Mouse (Mus musculus): ENCODE results near the gene S100pbp. TPM values are rescaled to one million over a fixed set of nuclear protein-coding genes. Genes with fewer than 3 reads are reported as not detected.

S100pbp gene
- polyA plus RNA-seq (2015; fragmentation: Nextera tagmentation; extraction: Ambion mirVana): 10.9 and 11.8 TPM in 2 replicates

DNA sequence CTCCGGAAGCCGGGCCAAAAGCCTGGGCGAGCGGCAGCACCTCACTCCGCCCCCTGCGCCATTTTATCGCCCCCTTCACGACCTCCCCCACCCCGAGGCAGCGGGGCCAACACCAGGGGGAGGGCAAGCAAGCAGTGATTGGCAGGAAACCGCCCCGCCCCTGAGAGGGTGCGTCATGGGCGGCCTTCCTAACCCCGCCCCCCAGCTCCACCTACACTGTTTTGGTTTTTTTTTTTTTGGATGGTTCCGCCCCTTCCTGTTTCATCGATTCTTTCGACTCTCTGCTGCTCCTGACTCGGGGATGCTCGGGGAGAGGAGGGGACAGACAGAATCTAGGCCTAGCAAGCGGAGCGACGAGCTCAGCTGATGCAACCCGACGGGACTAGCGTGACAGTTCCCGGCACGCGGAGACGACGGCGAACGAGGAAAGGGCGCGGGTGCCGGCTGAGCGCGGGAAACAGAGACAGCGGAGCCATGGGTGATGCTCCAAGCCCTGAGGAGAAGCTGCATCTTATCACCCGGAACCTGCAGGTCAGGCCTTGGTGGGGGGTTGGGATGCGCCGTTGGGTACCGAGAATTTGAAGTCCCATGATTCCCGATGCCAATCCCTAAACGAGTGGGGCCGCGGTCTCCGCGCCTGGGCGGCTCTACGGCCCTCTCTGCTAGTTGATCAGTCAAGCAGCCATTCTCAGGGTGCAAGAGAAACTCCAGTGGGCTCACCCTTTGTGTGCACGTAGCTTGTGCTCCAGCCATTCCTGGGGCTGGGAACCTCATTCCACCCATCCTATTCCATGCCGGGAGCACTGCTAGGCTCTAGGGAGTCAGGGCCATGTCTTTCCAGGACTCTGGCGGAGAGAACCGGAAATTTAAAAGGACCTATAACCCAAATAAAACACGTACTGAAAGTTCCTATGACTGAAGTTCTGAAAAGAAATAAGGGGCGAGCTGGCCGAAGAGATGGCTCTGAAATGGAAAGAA is at the start of gene S100pbp, which contains the start of gene Yars:
TSS of gene S100pbp (minus strand) at position 186 of the 978 bp plus-strand sequence.
TSS of gene Yars (plus strand) at position 219 of the 978 bp plus-strand sequence.
- H3K9ac ChIP-seq (ENCODE audit: low read length): peak within 1 kb of the TSS; percentile 86
- H3K4me3 ChIP-seq (ENCODE audit: low read length): peak within 1 kb of the TSS; percentile 82
- ATAC-seq (replicated peaks; ENCODE audit: extremely low read depth, insufficient read depth, low FRiP score): peak; percentile 94
- no peaks in the 10 kb centered on the region for H3K9me3 ChIP-seq (replicated peaks; ENCODE audit: control insufficient read depth, low read length)
- peaks cover 21% of the 10 kb centered on the region for H3K4me1 ChIP-seq (ENCODE audit: control insufficient read depth, insufficient read depth, low read length)
- no peaks in the 10 kb centered on the region for H3K36me3 ChIP-seq (ENCODE audit: control insufficient read depth, insufficient read depth)
- WGBS: under 1% methylated on average over 53 of the region's 58 CpGs
- H3K27ac ChIP-seq (ENCODE audit: low read length): peak within 1 kb of the TSS; percentile 88
- H3K4me2 ChIP-seq (ENCODE audit: low read depth, low read length): peak within 1 kb of the TSS; percentile 83
- H3K27me3 ChIP-seq (ENCODE audit: control insufficient read depth, insufficient read depth, low read length): no peaks in the 10 kb centered on the region

DNA sequence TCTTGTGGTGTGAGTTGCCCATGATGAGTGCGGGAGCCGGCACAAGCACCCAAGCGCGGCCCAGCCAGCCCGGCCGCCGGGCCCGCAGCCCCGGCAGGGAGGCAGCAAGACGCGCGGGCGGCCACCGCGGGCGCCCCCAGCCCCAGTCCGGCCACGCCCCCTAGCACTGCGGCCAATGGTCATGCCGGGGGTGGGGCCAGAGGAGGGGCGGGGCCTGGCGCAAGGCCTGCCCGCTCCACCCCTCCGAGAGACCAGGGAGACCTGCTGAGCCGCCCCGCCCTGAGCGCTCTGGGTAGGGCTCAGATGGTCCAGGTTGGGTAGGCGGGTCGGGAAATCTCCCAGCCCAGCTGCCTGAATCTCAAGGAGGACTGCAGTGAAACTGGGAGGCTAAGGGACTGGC is 49.5 kb upstream of the S100pbp start:
- ATAC-seq (replicated peaks; ENCODE audit: extremely low read depth, insufficient read depth, low FRiP score): peak; percentile 80
- Histone ChIP-seq H3K36me3 (ENCODE audit: control insufficient read depth, insufficient read depth) (no peaks in the 10 kb centered on the region), H3K4me2 (ENCODE audit: low read depth, low read length) (peak overlapping the region; percentile 99), H3K4me3 (ENCODE audit: low read length) (peak overlapping the region; percentile 69), H3K27ac (ENCODE audit: low read length) (no peak overlapping the region), H3K27me3 (ENCODE audit: control insufficient read depth, insufficient read depth, low read length) (peaks cover 29% of the 10 kb centered on the region), H3K4me1 (ENCODE audit: control insufficient read depth, insufficient read depth, low read length) (peaks cover 34% of the 10 kb centered on the region), H3K9me3 (replicated peaks; ENCODE audit: control insufficient read depth, low read length) (no peaks in the 10 kb centered on the region), H3K9ac (ENCODE audit: low read length) (peak overlapping the region; percentile 74)
- 2% methylated on average over 14 of the region's 29 CpGs for WGBS

DNA sequence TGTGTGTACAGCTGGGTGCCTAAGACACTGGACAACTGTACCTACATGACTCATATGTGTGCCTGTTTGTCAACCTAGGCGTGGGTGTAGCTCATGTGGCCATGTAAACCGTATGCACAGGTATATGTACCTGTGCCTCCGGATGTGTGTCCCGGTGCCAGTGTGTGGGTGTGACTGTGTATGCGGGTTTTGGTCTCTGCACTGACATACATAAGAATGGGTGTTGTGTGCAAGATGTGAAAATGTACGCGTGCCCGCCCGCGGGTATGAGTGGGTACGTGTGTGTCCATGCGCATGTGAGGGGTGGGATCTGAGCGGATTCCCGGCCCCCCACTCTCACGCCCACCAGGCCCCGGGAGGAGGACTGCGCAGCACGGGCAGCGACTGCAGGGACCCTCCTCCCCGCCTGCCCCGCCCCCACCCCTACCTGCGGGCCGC is 49.1 kb upstream of the S100pbp start:
- under 1% methylated on average over 23 of the region's 23 CpGs for WGBS
- peaks cover 30% of the 10 kb centered on the region for H3K27me3 ChIP-seq (ENCODE audit: control insufficient read depth, insufficient read depth, low read length)
- no peaks in the 10 kb centered on the region for H3K9me3 ChIP-seq (replicated peaks; ENCODE audit: control insufficient read depth, low read length)
- H3K27ac ChIP-seq (ENCODE audit: low read length): no peak overlapping the region
- no peaks in the 10 kb centered on the region for H3K36me3 ChIP-seq (ENCODE audit: control insufficient read depth, insufficient read depth)
- peak overlapping the region; percentile 99 for H3K4me2 ChIP-seq (ENCODE audit: low read depth, low read length)
- H3K9ac ChIP-seq (ENCODE audit: low read length): peak overlapping the region; percentile 74
- peaks cover 34% of the 10 kb centered on the region for H3K4me1 ChIP-seq (ENCODE audit: control insufficient read depth, insufficient read depth, low read length)
- H3K4me3 ChIP-seq (ENCODE audit: low read length): peak overlapping the region; percentile 69
- no peak for ATAC-seq (replicated peaks; ENCODE audit: extremely low read depth, insufficient read depth, low FRiP score)

DNA sequence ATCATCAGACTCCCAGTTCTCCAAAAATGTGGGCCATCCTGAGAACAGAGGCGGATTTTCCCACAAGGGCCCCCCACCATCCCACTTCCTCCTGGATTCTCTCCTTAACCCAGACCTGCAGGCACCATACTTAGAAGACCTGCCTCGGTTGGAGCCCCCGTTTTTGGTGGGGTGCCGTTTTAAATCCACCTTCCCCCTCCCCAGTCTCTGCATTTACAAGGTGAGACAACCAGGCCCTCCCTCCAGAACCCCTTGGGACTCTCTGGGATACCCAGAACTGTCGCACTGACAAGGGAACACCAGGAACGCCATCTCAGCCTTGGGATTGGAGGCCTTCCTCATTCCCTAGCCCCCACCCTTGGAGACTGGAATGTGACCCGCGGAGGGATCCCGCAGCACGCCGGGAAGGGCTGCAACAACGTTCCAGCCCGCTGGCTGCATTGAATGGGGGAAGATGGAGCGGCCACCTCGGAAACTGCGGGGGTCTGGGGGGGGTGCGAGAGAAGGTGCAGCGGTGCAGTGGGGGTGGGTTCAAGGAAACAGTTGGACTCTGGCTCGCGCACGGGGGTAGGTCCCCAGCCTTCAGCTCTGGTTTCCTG is 48.4 kb upstream of the S100pbp start:
- Histone ChIP-seq H3K9me3 (replicated peaks; ENCODE audit: control insufficient read depth, low read length) (no peaks in the 10 kb centered on the region), H3K4me3 (ENCODE audit: low read length) (peak overlapping the region; percentile 69), H3K9ac (ENCODE audit: low read length) (0 out of 2 replicates have a peak overlapping the region, but pooled peaks have one; percentile 6), H3K27ac (ENCODE audit: low read length) (no peak overlapping the region), H3K4me1 (ENCODE audit: control insufficient read depth, insufficient read depth, low read length) (peaks cover 34% of the 10 kb centered on the region), H3K4me2 (ENCODE audit: low read depth, low read length) (peak overlapping the region; percentile 99), H3K36me3 (ENCODE audit: control insufficient read depth, insufficient read depth) (no peaks in the 10 kb centered on the region), H3K27me3 (ENCODE audit: control insufficient read depth, insufficient read depth, low read length) (peaks cover 36% of the 10 kb centered on the region)
- 16% methylated on average over 21 of the region's 21 CpGs for WGBS
- no peak for ATAC-seq (replicated peaks; ENCODE audit: extremely low read depth, insufficient read depth, low FRiP score)

DNA sequence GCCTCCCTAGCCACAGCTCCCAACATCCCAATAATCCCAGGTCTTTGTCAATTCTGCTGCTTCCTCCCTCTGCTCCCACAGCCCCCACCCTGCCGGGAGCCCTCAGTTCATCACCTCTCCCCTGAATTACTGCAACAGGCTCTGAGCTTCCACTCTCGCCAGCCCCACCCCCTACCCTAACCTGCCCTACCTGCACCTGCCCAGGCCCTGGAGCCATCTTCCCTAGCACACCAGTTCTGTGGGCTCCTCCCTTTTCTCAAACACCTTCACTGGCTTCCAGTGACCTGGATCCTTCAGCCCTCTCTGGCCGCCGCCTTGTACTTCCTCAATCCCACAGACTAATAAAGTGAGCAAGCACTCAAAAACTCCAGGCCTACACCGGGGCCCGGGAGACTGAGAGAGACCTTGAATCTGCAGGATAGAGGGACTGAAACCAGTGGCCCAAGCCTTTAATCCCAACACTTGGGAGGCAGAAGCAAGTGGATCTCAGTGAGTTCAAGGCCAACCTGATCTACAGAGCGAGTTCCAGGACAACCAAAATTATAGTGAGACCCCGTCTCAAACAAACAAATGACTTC is 46.8 kb upstream of the S100pbp start:
- 84% methylated on average over 8 of the region's 8 CpGs for WGBS
- H3K4me1 ChIP-seq (ENCODE audit: control insufficient read depth, insufficient read depth, low read length): peaks cover 30% of the 10 kb centered on the region
- peaks cover 49% of the 10 kb centered on the region for H3K27me3 ChIP-seq (ENCODE audit: control insufficient read depth, insufficient read depth, low read length)

DNA sequence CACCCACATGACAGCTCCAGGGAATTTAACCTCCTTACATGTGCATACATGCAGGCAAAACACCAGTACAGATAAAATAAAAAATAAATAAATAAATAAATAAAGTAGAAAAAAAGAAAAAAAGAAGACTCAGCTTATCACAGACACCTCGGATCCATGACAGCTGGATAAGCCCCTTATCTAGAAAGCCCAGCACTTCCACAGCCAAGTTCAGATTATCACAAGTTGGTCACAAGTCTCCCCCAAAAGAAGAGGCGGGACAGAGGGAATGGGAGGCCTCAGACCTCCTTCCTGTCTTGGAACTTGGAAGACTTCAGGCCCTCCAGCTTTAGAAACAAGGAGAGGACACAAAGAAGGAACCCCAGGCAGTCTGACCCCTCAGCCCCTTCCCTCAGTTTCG is 45.6 kb upstream of the S100pbp start:
- peaks cover 53% of the 10 kb centered on the region for H3K27me3 ChIP-seq (ENCODE audit: control insufficient read depth, insufficient read depth, low read length)
- H3K4me1 ChIP-seq (ENCODE audit: control insufficient read depth, insufficient read depth, low read length): peaks cover 30% of the 10 kb centered on the region
- no peak overlapping the region for H3K4me2 ChIP-seq (ENCODE audit: low read depth, low read length)
- ATAC-seq (replicated peaks; ENCODE audit: extremely low read depth, insufficient read depth, low FRiP score): no peak
- no peak overlapping the region for H3K4me3 ChIP-seq (ENCODE audit: low read length)
- H3K9ac ChIP-seq (ENCODE audit: low read length): no peak overlapping the region
- WGBS: 51% methylated on average over 3 of the region's 3 CpGs
- H3K27ac ChIP-seq (ENCODE audit: low read length): peak overlapping the region; percentile 15; the same call in 1 of the 2 replicates
- H3K9me3 ChIP-seq (replicated peaks; ENCODE audit: control insufficient read depth, low read length): no peaks in the 10 kb centered on the region
- no peaks in the 10 kb centered on the region for H3K36me3 ChIP-seq (ENCODE audit: control insufficient read depth, insufficient read depth)

More for the DNA sequence above, 46.8 kb upstream of the S100pbp start:
- Histone ChIP-seq H3K9ac (ENCODE audit: low read length) (no peak overlapping the region), H3K27ac (ENCODE audit: low read length) (no peak overlapping the region), H3K9me3 (replicated peaks; ENCODE audit: control insufficient read depth, low read length) (no peaks in the 10 kb centered on the region), H3K36me3 (ENCODE audit: control insufficient read depth, insufficient read depth) (no peaks in the 10 kb centered on the region), H3K4me2 (ENCODE audit: low read depth, low read length) (no peak overlapping the region), H3K4me3 (ENCODE audit: low read length) (no peak overlapping the region)
- no peak for ATAC-seq (replicated peaks; ENCODE audit: extremely low read depth, insufficient read depth, low FRiP score)

DNA sequence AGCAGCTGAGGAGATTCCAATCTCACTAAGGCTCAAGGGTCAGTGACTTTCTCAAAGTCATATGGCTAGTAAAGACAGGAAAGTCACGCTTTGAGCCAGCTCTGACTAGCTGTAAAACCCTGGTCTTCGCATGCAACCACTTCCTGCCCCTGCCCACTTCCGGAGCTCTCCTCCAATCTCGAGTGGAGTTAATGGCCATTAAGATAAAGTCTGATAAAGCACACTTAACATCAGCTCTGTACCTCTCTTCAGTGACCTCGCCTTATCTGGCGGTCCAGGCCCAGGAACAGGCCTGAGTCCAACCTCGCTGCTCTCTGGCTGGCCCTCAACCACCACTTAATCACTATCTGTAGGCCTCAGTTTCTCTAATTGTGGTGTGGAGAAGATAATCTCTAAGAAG is 45.0 kb upstream of the S100pbp start:
- H3K4me3 ChIP-seq (ENCODE audit: low read length): no peak overlapping the region
- no peaks in the 10 kb centered on the region for H3K9me3 ChIP-seq (replicated peaks; ENCODE audit: control insufficient read depth, low read length)
- peaks cover 54% of the 10 kb centered on the region for H3K27me3 ChIP-seq (ENCODE audit: control insufficient read depth, insufficient read depth, low read length)
- no peaks in the 10 kb centered on the region for H3K36me3 ChIP-seq (ENCODE audit: control insufficient read depth, insufficient read depth)
- no peak for ATAC-seq (replicated peaks; ENCODE audit: extremely low read depth, insufficient read depth, low FRiP score)
- H3K9ac ChIP-seq (ENCODE audit: low read length): no peak overlapping the region
- peaks cover 27% of the 10 kb centered on the region for H3K4me1 ChIP-seq (ENCODE audit: control insufficient read depth, insufficient read depth, low read length)
- H3K4me2 ChIP-seq (ENCODE audit: low read depth, low read length): no peak overlapping the region
- H3K27ac ChIP-seq (ENCODE audit: low read length): no peak overlapping the region
- 11% methylated on average over 7 of the region's 7 CpGs for WGBS

DNA sequence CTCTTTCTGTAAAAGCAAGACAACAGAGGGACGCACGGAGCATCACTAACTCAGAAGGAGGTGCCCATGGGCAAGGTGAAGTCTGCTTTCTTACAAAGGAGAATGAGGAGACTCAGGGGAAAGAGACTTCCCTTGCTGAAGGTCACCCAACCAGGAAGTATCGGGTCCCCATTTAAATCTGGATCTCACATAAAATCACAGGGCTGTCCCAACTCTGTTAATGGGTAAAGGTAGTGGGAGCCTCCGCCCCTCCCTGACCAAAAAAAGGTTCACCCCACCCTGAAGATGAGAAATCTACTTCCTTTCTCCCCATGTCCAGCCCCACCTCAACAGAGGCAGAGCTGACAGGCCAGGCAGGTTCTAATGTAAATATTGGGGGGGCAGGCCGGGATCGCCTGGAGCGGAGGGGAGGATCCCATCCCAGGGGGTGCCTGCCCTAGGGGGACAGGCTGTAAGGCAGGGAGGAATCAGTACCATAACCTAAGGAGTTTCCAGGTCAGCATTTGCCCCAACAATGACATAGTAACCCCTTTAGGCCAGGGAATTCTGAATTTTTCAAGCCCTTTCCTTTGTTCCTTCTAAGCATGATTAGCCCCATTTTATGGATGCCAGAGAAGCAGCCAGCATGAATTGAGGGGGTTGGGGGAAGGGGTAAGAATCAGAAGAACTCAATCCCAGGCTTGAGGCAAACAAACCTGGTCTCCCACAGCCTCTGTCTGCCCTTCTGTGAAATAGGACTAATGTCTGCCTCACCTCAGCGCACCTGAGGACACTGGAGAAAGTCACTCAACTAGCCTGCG is 43.2 kb upstream of the S100pbp start:
- Histone ChIP-seq H3K27ac (ENCODE audit: low read length) (no peak overlapping the region), H3K36me3 (ENCODE audit: control insufficient read depth, insufficient read depth) (no peaks in the 10 kb centered on the region), H3K9me3 (replicated peaks; ENCODE audit: control insufficient read depth, low read length) (no peaks in the 10 kb centered on the region), H3K4me2 (ENCODE audit: low read depth, low read length) (no peak overlapping the region), H3K27me3 (ENCODE audit: control insufficient read depth, insufficient read depth, low read length) (peaks cover 62% of the 10 kb centered on the region), H3K9ac (ENCODE audit: low read length) (no peak overlapping the region), H3K4me3 (ENCODE audit: low read length) (no peak overlapping the region), H3K4me1 (ENCODE audit: control insufficient read depth, insufficient read depth, low read length) (peaks cover 20% of the 10 kb centered on the region)
- 76% methylated on average over 9 of the region's 9 CpGs for WGBS
- no peak for ATAC-seq (replicated peaks; ENCODE audit: extremely low read depth, insufficient read depth, low FRiP score)
